ENCODE assay signal across 9 mouse cellular contexts in genomic region chr7:75384506-75384911, GRCm38 (mm10).
DNase-seq lines count a peak whose midpoint lies in the region; ATAC-seq lines count a peak whose summit lies in the region.
"Had no signal": no experiment of that assay in that cellular context is flagged by ENCODE, and none has a peak within 500 bp of the region (broad histone marks: within the 10 kb centered on the region; RNA-seq: fewer than 3 reads in every experiment).

No protein-coding gene starts in this region.

- no peak for ATAC-seq in heart, embryonic 13.5 days (ENCODE audit: extremely low read depth, insufficient number of reproducible peaks, low FRiP score, low TSS enrichment)
- peak; percentile 65 for ATAC-seq in activated CD4-positive, CD25-positive, alpha-beta regulatory T cell, adult 4 months
- peak; percentile 58 for ATAC-seq in inflammation-experienced regulatory T-cells, adult 6 months

- DNase-seq in heart, adult 8-10 months (ENCODE audit: low spot score) = no peak
- peak; percentile 26 for DNase-seq in retina, adult 2 months (ENCODE audit: low read depth, low spot score)
- no peak for DNase-seq in c-Kit-positive CD71-positive TER-119-positive erythroid progenitor cells, embryonic 14.5 days (ENCODE audit: low spot score)
- no peak for DNase-seq in spleen, adult 12 weeks (ENCODE audit: low spot score)
- DNase-seq: cerebellum, postnatal 25 days had no signal

- peak overlapping the region; percentile 26; the same call in 1 of the 2 replicates for H3K9ac ChIP-seq in heart, embryonic 13.5 days
- H3K9ac ChIP-seq: hindbrain, embryonic 15.5 days had no signal

- no peaks in the 10 kb centered on the region for H3K36me3 ChIP-seq in heart, embryonic 13.5 days
- H3K36me3 ChIP-seq: hindbrain, embryonic 15.5 days had no signal

- no peak overlapping the region for H3K4me3 ChIP-seq in heart, embryonic 13.5 days
- H3K4me3 ChIP-seq: hindbrain, embryonic 15.5 days had no signal

- H3K9me3 ChIP-seq in heart, embryonic 13.5 days = no peaks in the 10 kb centered on the region
- H3K9me3 ChIP-seq: hindbrain, embryonic 15.5 days had no signal

- H3K4me1 ChIP-seq in heart, embryonic 13.5 days = peaks cover 30% of the 10 kb centered on the region
- H3K4me1 ChIP-seq: hindbrain, embryonic 15.5 days had no signal

- H3K27ac ChIP-seq in heart, embryonic 13.5 days (replicated peaks) = peak overlapping the region; percentile 79
- H3K27ac ChIP-seq: hindbrain, embryonic 15.5 days had no signal

- WGBS in heart, embryonic 13.5 days = 45% methylated on average over 8 of the region's 8 CpGs

- H3K27me3 ChIP-seq in heart, embryonic 13.5 days (replicated peaks) = no peaks in the 10 kb centered on the region
- H3K27me3 ChIP-seq: hindbrain, embryonic 15.5 days had no signal

- 0 out of 2 replicates have a peak overlapping the region, but pooled peaks have one; percentile 3 for H3K4me2 ChIP-seq in heart, embryonic 13.5 days
- H3K4me2 ChIP-seq: hindbrain, embryonic 15.5 days had no signal
